Mouse (Mus musculus) activated CD4-positive, CD25-positive, alpha-beta regulatory T cell, adult 4 months (primary cell): ENCODE results near the gene Rtn4rl2. TPM values are rescaled to one million over a fixed set of nuclear protein-coding genes. Genes with fewer than 3 reads are reported as not detected.
A peak's percentile ranks its signal among the peaks of the same experiment; 100 is the strongest.

Experiments
- ATAC-seq: one replicate; pipeline ENCODE4 v1.8.0; 2017
- polyA plus RNA-seq, 2 experiments: library from polyadenylated mRNA; unstranded; fragments of 100-300 nt; shearing (Covaris generic); gene quantifications; one replicate each; pipeline ENCODE4 v1.2.1; 2017

The Rtn4rl2 gene
- polyA plus RNA-seq, 2 experiments from 2014 or later, result not detected

GRCm38 (mm10) chr2:84841905-84842304 is 44.6 kb downstream of the Rtn4rl2 start:
- no peak for ATAC-seq

- no peak for ATAC-seq
Observed at GRCm38 (mm10) chr2:84840748-84841563, 45.6 kb downstream of the Rtn4rl2 start.

DNA sequence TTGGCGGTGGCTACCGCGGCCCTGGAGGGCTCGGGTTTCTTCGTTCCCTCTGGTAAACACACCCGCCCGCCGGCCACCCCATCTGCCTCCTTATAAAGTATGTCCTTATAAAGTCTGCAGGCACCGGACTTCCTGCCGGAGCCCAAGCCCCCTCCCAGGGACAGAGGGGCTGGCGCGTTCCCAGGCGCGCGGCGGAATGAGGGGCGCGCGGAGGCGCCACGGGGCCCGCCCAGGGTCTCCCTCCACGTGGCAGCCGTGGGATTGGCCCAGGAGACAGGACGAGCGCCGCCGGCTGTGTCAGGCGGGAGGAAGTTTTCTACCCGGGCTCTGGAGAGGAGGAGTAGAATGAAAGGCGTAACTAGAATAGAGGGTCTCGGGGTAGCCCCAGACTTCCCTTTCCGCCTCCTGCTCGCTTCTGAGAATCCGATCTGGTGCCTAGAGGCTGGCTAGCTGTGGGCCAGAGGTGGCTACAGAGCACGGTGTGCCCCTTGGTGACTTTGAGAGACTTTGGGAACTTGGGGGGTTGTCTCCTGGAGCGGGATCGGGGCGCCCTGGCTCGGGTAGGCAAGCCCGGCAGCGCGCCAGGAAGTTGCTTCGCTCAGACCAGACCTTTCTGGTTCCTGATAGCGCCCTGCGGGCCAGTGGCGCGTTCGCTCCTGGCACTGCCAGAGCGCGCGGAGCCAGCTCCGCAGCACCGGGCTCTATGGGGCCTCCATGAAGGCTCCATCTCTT is 46.3 kb downstream of the Rtn4rl2 start:
- ATAC-seq, result no peak

- no peak for ATAC-seq
Observed at GRCm38 (mm10) chr2:84838993-84839980, 47.2 kb downstream of the Rtn4rl2 start.

DNA sequence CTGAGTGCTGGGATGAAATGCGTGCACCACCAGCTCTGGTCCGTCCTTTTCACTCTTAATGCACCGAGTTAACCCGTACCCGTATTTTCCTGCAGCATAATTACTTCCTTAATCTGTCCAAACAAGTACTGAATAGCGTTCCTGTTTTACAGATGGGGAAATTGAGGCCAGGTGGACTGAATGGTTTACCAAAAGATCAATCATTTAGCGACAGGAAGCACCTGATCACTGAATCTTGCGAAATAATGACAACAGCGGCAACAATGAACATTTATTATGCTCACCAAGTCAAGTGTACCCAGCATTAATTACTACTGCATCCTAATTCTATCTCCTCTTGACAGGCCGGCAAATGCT is 47.9 kb downstream of the Rtn4rl2 start, which contains the start of gene Slc43a1:
Slc43a1 (plus strand) TSS at position 258 of the 357 bp plus-strand sequence.
- ATAC-seq, result no peak

GRCm38 (mm10) chr2:84837817-84838592 is 48.5 kb downstream of the Rtn4rl2 start:
- peak; percentile 50 for ATAC-seq

- ATAC-seq, result no peak
Observed at GRCm38 (mm10) chr2:84837107-84837506, 49.4 kb downstream of the Rtn4rl2 start.

- ATAC-seq, result peak; percentile 60
Observed at GRCm38 (mm10) chr2:84831666-84832391, 54.7 kb downstream of the Rtn4rl2 start.

- no peak for ATAC-seq
Observed at GRCm38 (mm10) chr2:84827283-84827920, 59.1 kb downstream of the Rtn4rl2 start.

DNA sequence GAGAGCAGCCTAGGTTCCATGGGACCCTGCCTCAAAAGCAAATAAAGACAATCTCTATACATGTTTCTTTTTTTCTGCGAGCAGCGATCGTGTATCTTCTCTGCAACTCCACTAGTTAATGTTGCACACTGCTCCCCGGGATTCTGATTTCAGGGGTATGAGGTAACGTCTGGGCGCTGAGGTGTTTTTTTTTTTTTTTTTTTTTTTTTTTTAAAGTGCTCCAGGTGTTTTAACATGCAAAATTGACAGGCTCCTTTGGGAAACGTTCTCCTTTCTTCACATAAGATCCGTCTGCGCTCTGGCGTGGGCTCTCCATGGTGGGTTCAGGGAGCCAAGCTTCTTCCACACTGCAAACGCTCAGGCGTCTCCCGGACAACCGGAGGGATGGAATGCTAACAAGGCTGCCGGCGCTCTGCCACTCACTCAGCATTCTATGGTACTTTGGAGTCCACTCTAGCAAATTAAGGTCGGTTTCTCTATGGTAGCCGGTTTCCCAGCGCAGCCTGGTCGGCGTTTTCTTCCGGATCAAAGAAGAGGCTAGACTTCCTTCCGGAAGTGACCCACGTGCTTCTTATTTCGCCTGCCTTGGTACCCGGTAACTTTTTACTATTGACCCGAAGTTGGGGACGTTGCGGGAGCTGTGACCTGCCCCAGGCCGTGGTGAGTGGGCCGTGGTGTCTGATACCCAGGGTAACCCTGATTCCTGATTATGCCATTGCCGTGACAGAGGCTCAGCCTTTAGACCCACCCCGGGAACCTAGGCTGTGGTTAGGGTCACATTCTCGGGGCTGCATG is 59.8 kb downstream of the Rtn4rl2 start, which contains the start of gene Timm10:
Timm10 (plus strand) TSS at position 510 of the 795 bp plus-strand sequence.
- ATAC-seq, result peak; percentile 86

DNA sequence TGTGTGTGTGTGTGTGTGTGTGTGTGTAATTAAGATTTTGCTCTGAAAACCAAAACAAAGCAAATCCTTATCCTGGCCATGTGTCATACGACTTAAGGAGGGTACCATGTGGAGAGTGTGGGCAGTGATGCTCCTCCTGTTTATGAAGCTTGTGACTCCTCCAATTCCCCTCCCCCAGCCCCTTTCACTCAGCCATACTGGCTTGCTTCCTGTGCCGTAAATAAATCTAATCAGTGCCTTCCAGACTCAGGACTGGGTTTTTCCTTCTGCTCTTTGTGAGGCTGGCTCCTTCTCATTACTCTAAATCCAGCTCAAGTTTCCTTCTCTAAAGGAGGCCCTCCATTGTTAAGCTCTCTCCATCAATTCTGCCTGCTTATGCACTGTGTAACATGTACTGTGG is 63.3 kb downstream of the Rtn4rl2 start:
- ATAC-seq, result no peak

DNA sequence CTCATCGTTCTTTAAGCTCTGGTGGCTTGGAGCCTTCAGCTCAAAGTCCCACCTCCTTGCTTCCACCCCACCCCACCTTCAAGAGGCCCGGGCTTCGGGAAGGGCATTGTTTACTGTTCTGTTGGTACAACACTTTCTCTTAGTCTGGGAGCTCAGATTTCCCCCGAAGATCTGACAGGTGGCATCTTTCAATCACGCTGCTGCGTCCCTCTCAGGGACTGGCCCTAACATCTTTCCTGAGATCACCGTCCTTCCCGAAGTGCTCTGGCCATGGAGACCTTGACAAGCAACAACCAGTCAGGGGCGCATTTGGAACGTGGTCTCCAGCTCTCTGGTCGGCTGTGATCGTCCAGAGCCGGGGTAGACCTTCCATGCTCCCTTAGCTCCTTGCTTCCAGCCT is 64.0 kb downstream of the Rtn4rl2 start, which contains the start of gene Smtnl1:
Smtnl1 (minus strand) TSS at position 101 of the 400 bp plus-strand sequence.
- no peak for ATAC-seq

Other genes with a start within 250 kb of the Rtn4rl2 start
- under 1 TPM; 0.29 to 0.67 TPM for gene Ctnnd1, start 235.9 kb downstream of the Rtn4rl2 start, polyA plus RNA-seq
- gene Btbd18, start 227.6 kb downstream of the Rtn4rl2 start, polyA plus RNA-seq, result under 1 TPM; 0.15 to 0.53 TPM
- 100 to 1,000 TPM; 152 to 184 TPM for gene Selenoh, start 215.9 kb downstream of the Rtn4rl2 start, polyA plus RNA-seq
- not detected for gene Gm28635, start 208.7 kb downstream of the Rtn4rl2 start, polyA plus RNA-seq
- 10 to 100 TPM; 16.9 to 17.8 TPM for gene Med19, start 208.3 kb downstream of the Rtn4rl2 start, polyA plus RNA-seq
- gene Tmx2, start 207.6 kb downstream of the Rtn4rl2 start, polyA plus RNA-seq, result 100 to 1,000 TPM; 108 to 124 TPM
- 10 to 100 TPM; 13.7 to 14.5 TPM for gene Zdhhc5, start 171.5 kb downstream of the Rtn4rl2 start, polyA plus RNA-seq
- 10 to 100 TPM; 47.4 to 47.7 TPM for gene Clp1, start 159.4 kb downstream of the Rtn4rl2 start, polyA plus RNA-seq
- 1 to 10 TPM in 1 of 2 experiments, under 1 TPM in 1; 0.64 to 1.1 TPM for gene Ypel4, start 152.7 kb downstream of the Rtn4rl2 start, polyA plus RNA-seq
- gene Gm19426, start 143.1 kb downstream of the Rtn4rl2 start, polyA plus RNA-seq, result not detected
- gene Serping1, start 111.3 kb downstream of the Rtn4rl2 start, polyA plus RNA-seq, result not detected
- gene Ube2l6, start 87.9 kb downstream of the Rtn4rl2 start, polyA plus RNA-seq, result 10 to 100 TPM; 71.4 to 83.0 TPM
- not detected for gene Smtnl1, start 64.1 kb downstream of the Rtn4rl2 start, polyA plus RNA-seq
- 10 to 100 TPM; 36.8 to 40.4 TPM for gene Timm10, start 59.7 kb downstream of the Rtn4rl2 start, polyA plus RNA-seq
- gene Slc43a1, start 47.9 kb downstream of the Rtn4rl2 start, polyA plus RNA-seq, result 1 to 10 TPM; 3.7 to 7.6 TPM
- gene Slc43a3, start 49.9 kb upstream of the Rtn4rl2 start, polyA plus RNA-seq, result 10 to 100 TPM; 15.5 to 15.6 TPM
- gene Prg2, start 93.8 kb upstream of the Rtn4rl2 start, polyA plus RNA-seq, result under 1 TPM in 1 of 2 experiments, not detected in 1; 0.65 TPM
- not detected for gene Prg3, start 101.5 kb upstream of the Rtn4rl2 start, polyA plus RNA-seq
- gene Ssrp1, start 150.5 kb upstream of the Rtn4rl2 start, polyA plus RNA-seq, result 100 to 1,000 TPM; 135 to 160 TPM
- under 1 TPM in 1 of 2 experiments, not detected in 1; 0.62 TPM for gene P2rx3, start 150.8 kb upstream of the Rtn4rl2 start, polyA plus RNA-seq
- 1 to 10 TPM; 3.9 to 6.3 TPM for gene Tnks1bp1, start 161.3 kb upstream of the Rtn4rl2 start, polyA plus RNA-seq
- not detected for gene Aplnr, start 249.5 kb upstream of the Rtn4rl2 start, polyA plus RNA-seq